Mouse (Mus musculus): Measurements from ENCODE around the gene Lrmda. TPM values are rescaled to one million over a fixed set of nuclear protein-coding genes. Genes with fewer than 3 reads are reported as not detected.

Lrmda gene
- polyA plus RNA-seq, 1 experiment from 2014 or later = 0.95 TPM

GRCm38 (mm10) chr14:22089866-22090470, 70.5 kb downstream of the Lrmda start:
- WGBS = 83% methylated on average over 8 of the region's 8 CpGs
- peaks cover 12% of the 10 kb centered on the region for H3K27me3 ChIP-seq (ENCODE audit: control insufficient read depth, insufficient read depth, low read length)
- H3K36me3 ChIP-seq (ENCODE audit: control insufficient read depth, insufficient read depth, low read length) = no peaks in the 10 kb centered on the region
- H3K4me3 ChIP-seq (ENCODE audit: control insufficient read depth in 1 of 2, insufficient read depth in 1 of 2, low read depth in 1 of 2, low read length in 2 of 2) = no peak overlapping the region
- no peak overlapping the region for H3K4me2 ChIP-seq (ENCODE audit: low read length)
- H3K9me3 ChIP-seq (ENCODE audit: control insufficient read depth, low read length) = peaks cover 7% of the 10 kb centered on the region
- H3K9ac ChIP-seq (ENCODE audit: low read length) = no peak overlapping the region
- no peak overlapping the region for H3K27ac ChIP-seq (replicated peaks in 1 of 2; ENCODE audit: control insufficient read depth in 1 of 2, insufficient read depth in 1 of 2, low read depth in 2 of 2, low read length in 2 of 2)
- no peak for ATAC-seq (ENCODE audit: insufficient number of reproducible peaks, insufficient read depth, low FRiP score, low read depth)
- peaks cover 8 to 18% of the 10 kb centered on the region in 2 experiments; a peak in 3 of 4 replicates for H3K4me1 ChIP-seq (ENCODE audit: control insufficient read depth in 2 of 2, insufficient read depth in 2 of 2, low read length in 2 of 2)

- Histone ChIP-seq H3K27me3 (ENCODE audit: control insufficient read depth, insufficient read depth, low read length) (peaks cover 11% of the 10 kb centered on the region; the same call in 1 of the 2 replicates), H3K36me3 (ENCODE audit: control insufficient read depth, insufficient read depth, low read length) (no peaks in the 10 kb centered on the region), H3K27ac (replicated peaks in 1 of 2; ENCODE audit: control insufficient read depth in 1 of 2, insufficient read depth in 1 of 2, low read depth in 2 of 2, low read length in 2 of 2) (no peak overlapping the region), H3K9ac (ENCODE audit: low read length) (no peak overlapping the region), H3K4me1 (ENCODE audit: control insufficient read depth in 2 of 2, insufficient read depth in 2 of 2, low read length in 2 of 2) (peaks cover 8 to 18% of the 10 kb centered on the region in 2 experiments; a peak in 3 of 4 replicates), H3K4me3 (ENCODE audit: control insufficient read depth in 1 of 2, insufficient read depth in 1 of 2, low read depth in 1 of 2, low read length in 2 of 2) (no peak overlapping the region), H3K4me2 (ENCODE audit: low read length) (peak overlapping the region; percentile 6; the same call in 1 of the 2 replicates), H3K9me3 (ENCODE audit: control insufficient read depth, low read length) (peaks cover 7% of the 10 kb centered on the region)
- WGBS = 20% methylated on average over 5 of the region's 5 CpGs
- ATAC-seq (ENCODE audit: insufficient number of reproducible peaks, insufficient read depth, low FRiP score, low read depth) = no peak
These were observed 71.3 kb downstream of the Lrmda start for GRCm38 (mm10) chr14:22090778-22091211.

GRCm38 (mm10) chr14:22091306-22091705, 71.8 kb downstream of the Lrmda start:
- peaks cover 11% of the 10 kb centered on the region; the same call in 1 of the 2 replicates for H3K27me3 ChIP-seq (ENCODE audit: control insufficient read depth, insufficient read depth, low read length)
- WGBS = 25% methylated on average over 4 of the region's 4 CpGs
- H3K36me3 ChIP-seq (ENCODE audit: control insufficient read depth, insufficient read depth, low read length) = no peaks in the 10 kb centered on the region
- H3K4me2 ChIP-seq (ENCODE audit: low read length) = no peak overlapping the region
- no peak overlapping the region for H3K4me3 ChIP-seq (ENCODE audit: control insufficient read depth in 1 of 2, insufficient read depth in 1 of 2, low read depth in 1 of 2, low read length in 2 of 2)
- H3K4me1 ChIP-seq (ENCODE audit: control insufficient read depth in 2 of 2, insufficient read depth in 2 of 2, low read length in 2 of 2) = peaks cover 8 to 18% of the 10 kb centered on the region in 2 experiments; a peak in 3 of 4 replicates
- no peak overlapping the region for H3K9ac ChIP-seq (ENCODE audit: low read length)
- peaks cover 7% of the 10 kb centered on the region for H3K9me3 ChIP-seq (ENCODE audit: control insufficient read depth, low read length)
- no peak for ATAC-seq (ENCODE audit: insufficient number of reproducible peaks, insufficient read depth, low FRiP score, low read depth)
- no peak overlapping the region for H3K27ac ChIP-seq (replicated peaks in 1 of 2; ENCODE audit: control insufficient read depth in 1 of 2, insufficient read depth in 1 of 2, low read depth in 2 of 2, low read length in 2 of 2)

GRCm38 (mm10) chr14:22093124-22093523, 73.6 kb downstream of the Lrmda start:
- H3K9me3 ChIP-seq (ENCODE audit: control insufficient read depth, low read length) = peaks cover 3% of the 10 kb centered on the region
- no peak overlapping the region for H3K9ac ChIP-seq (ENCODE audit: low read length)
- H3K4me2 ChIP-seq (ENCODE audit: low read length) = peak overlapping the region; percentile 21; the same call in 1 of the 2 replicates
- peaks cover 8 to 18% of the 10 kb centered on the region in 2 experiments; a peak in 3 of 4 replicates for H3K4me1 ChIP-seq (ENCODE audit: control insufficient read depth in 2 of 2, insufficient read depth in 2 of 2, low read length in 2 of 2)
- peak; percentile 50; the same call in 1 of the 2 replicates for ATAC-seq (ENCODE audit: insufficient number of reproducible peaks, insufficient read depth, low FRiP score, low read depth)
- H3K27me3 ChIP-seq (ENCODE audit: control insufficient read depth, insufficient read depth, low read length) = peaks cover 11% of the 10 kb centered on the region; the same call in 1 of the 2 replicates
- H3K4me3 ChIP-seq (ENCODE audit: control insufficient read depth in 1 of 2, insufficient read depth in 1 of 2, low read depth in 1 of 2, low read length in 2 of 2) = no peak overlapping the region
- WGBS = 9% methylated on average over 8 of the region's 8 CpGs
- no peak overlapping the region for H3K27ac ChIP-seq (replicated peaks in 1 of 2; ENCODE audit: control insufficient read depth in 1 of 2, insufficient read depth in 1 of 2, low read depth in 2 of 2, low read length in 2 of 2)
- no peaks in the 10 kb centered on the region for H3K36me3 ChIP-seq (ENCODE audit: control insufficient read depth, insufficient read depth, low read length)

- peaks cover 1 to 2% of the 10 kb centered on the region in 2 experiments; a peak in 2 of 4 replicates for H3K4me1 ChIP-seq (ENCODE audit: control insufficient read depth in 2 of 2, insufficient read depth in 2 of 2, low read length in 2 of 2)
- H3K27ac ChIP-seq (replicated peaks in 1 of 2; ENCODE audit: control insufficient read depth in 1 of 2, insufficient read depth in 1 of 2, low read depth in 2 of 2, low read length in 2 of 2) = no peak overlapping the region
- no peak overlapping the region for H3K9ac ChIP-seq (ENCODE audit: low read length)
- H3K27me3 ChIP-seq (ENCODE audit: control insufficient read depth, insufficient read depth, low read length) = peaks cover 9% of the 10 kb centered on the region; the same call in 1 of the 2 replicates
- no peak overlapping the region for H3K4me3 ChIP-seq (ENCODE audit: control insufficient read depth in 1 of 2, insufficient read depth in 1 of 2, low read depth in 1 of 2, low read length in 2 of 2)
- 0 out of 2 replicates have a peak, but pooled peaks have one; percentile 26 for ATAC-seq (ENCODE audit: insufficient number of reproducible peaks, insufficient read depth, low FRiP score, low read depth)
- H3K9me3 ChIP-seq (ENCODE audit: control insufficient read depth, low read length) = 0 out of 2 replicates have a peak, but pooled peaks cover 5% of the 10 kb centered on the region
- 76% methylated on average over 14 of the region's 14 CpGs for WGBS
- no peaks in the 10 kb centered on the region for H3K36me3 ChIP-seq (ENCODE audit: control insufficient read depth, insufficient read depth, low read length)
- H3K4me2 ChIP-seq (ENCODE audit: low read length) = no peak overlapping the region
These were observed 82.7 kb downstream of the Lrmda start for GRCm38 (mm10) chr14:22101961-22102805.

- Histone ChIP-seq H3K4me2 (ENCODE audit: low read length) (no peak overlapping the region), H3K4me1 (ENCODE audit: control insufficient read depth in 2 of 2, insufficient read depth in 2 of 2, low read length in 2 of 2) (peaks cover 2 to 10% of the 10 kb centered on the region in 2 experiments; a peak in 2 of 4 replicates), H3K27ac (replicated peaks in 1 of 2; ENCODE audit: control insufficient read depth in 1 of 2, insufficient read depth in 1 of 2, low read depth in 2 of 2, low read length in 2 of 2) (no peak overlapping the region), H3K9ac (ENCODE audit: low read length) (no peak overlapping the region), H3K9me3 (ENCODE audit: control insufficient read depth, low read length) (no peaks in the 10 kb centered on the region), H3K27me3 (ENCODE audit: control insufficient read depth, insufficient read depth, low read length) (peaks cover 14% of the 10 kb centered on the region; the same call in 1 of the 2 replicates), H3K36me3 (ENCODE audit: control insufficient read depth, insufficient read depth, low read length) (no peaks in the 10 kb centered on the region), H3K4me3 (ENCODE audit: control insufficient read depth in 1 of 2, insufficient read depth in 1 of 2, low read depth in 1 of 2, low read length in 2 of 2) (no peak overlapping the region)
- WGBS = 84% methylated on average over 4 of the region's 4 CpGs
- no peak for ATAC-seq (ENCODE audit: insufficient number of reproducible peaks, insufficient read depth, low FRiP score, low read depth)
These were observed 86.3 kb downstream of the Lrmda start for GRCm38 (mm10) chr14:22105855-22106254.

- ATAC-seq (ENCODE audit: insufficient number of reproducible peaks, insufficient read depth, low FRiP score, low read depth) = no peak
- Histone ChIP-seq H3K9me3 (ENCODE audit: control insufficient read depth, low read length) (no peaks in the 10 kb centered on the region), H3K27me3 (ENCODE audit: control insufficient read depth, insufficient read depth, low read length) (peaks cover 18% of the 10 kb centered on the region; the same call in 1 of the 2 replicates), H3K27ac (replicated peaks in 1 of 2; ENCODE audit: control insufficient read depth in 1 of 2, insufficient read depth in 1 of 2, low read depth in 2 of 2, low read length in 2 of 2) (no peak overlapping the region), H3K9ac (ENCODE audit: low read length) (no peak overlapping the region), H3K4me1 (ENCODE audit: control insufficient read depth in 2 of 2, insufficient read depth in 2 of 2, low read length in 2 of 2) (peaks cover 2 to 10% of the 10 kb centered on the region in 2 experiments; a peak in 2 of 4 replicates), H3K4me2 (ENCODE audit: low read length) (no peak overlapping the region), H3K36me3 (ENCODE audit: control insufficient read depth, insufficient read depth, low read length) (no peaks in the 10 kb centered on the region), H3K4me3 (ENCODE audit: control insufficient read depth in 1 of 2, insufficient read depth in 1 of 2, low read depth in 1 of 2, low read length in 2 of 2) (no peak overlapping the region)
- WGBS = 87% methylated on average over 3 of the region's 3 CpGs
These were observed 87.3 kb downstream of the Lrmda start for GRCm38 (mm10) chr14:22106777-22107176.

Measured in heart, embryonic 14.5 days (tissue).